In the genomic region with DNA sequence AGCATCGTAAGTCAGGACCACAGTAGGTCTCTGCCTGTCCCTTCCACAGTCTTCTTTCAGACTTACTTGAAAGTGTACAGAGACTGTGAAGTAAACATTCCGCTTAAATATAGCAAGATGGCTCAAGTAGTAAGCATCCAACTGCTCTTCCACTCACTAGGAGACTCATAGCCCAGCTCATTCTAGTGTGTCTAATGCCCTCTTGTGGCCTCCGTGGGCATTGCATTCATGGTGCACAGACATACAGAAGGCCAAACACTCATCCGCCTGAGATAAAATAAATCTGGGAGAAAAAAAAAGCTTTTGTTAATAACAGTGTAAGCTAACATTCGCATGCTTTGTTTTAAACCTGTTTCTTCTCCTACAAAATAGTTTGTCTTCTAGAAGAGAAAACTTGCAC, we compare ENCODE assay signal across 8 mouse cellular contexts. TPM values are rescaled to one million over a fixed set of nuclear protein-coding genes. Genes with fewer than 3 reads are reported as not detected.
DNase-seq lines count a peak whose midpoint lies in the region; ATAC-seq and TF ChIP-seq lines count a peak whose summit lies in the region.

No protein-coding gene starts in this region.

- CTCF ChIA-PET in Patski (lab: Charles Lee), result interaction anchor here (0.8 to 2.7 kb wide), 14 partner anchors 9 to 90 kb away, joined by 3 to 20 read pairs (median 4); no protein-coding TSS in a partner anchor

- no peak for ATAC-seq in heart, embryonic 12.5 days (ENCODE audit: insufficient number of reproducible peaks, low FRiP score)
- peak; percentile 73 for ATAC-seq in Patski
- peak; percentile 78; the same call in 1 of the 2 replicates for ATAC-seq in monocyte, adult 5-6 weeks (replicated peaks; ENCODE audit: insufficient number of reproducible peaks, low FRiP score, low TSS enrichment, poor library complexity, severe bottlenecking)

- in situ Hi-C loops in Patski (cut with MboI; ENCODE audit: low pct_unique_long_range_greater_than_20kb), result no loop called here

- intact Hi-C loops in heart, postnatal 10 days (cut with DNase I), result no loop called here
- intact Hi-C loops in heart, postnatal 36 days (cut with DNase I), result loop anchor here (5.0 kb wide), 1 partner anchor 81 kb away; no protein-coding TSS in a partner anchor
- intact Hi-C loops in left cerebral cortex, postnatal 14 days (cut with DNase I), result no loop called here

- H3K4me2 ChIP-seq in heart, embryonic 12.5 days, result no peak overlapping the region

- peak; percentile 84 for TF ChIP-seq CTCF in Patski (IDR thresholded peaks at IDR 0.05)

- DNase-seq in heart, postnatal 10 days, result peak; percentile 49 to 79
- DNase-seq in Patski (ENCODE audit: low read depth, low spot score), result no peak
- DNase-seq in cerebellum, postnatal 14 days, result peak; percentile 75 to 85
- DNase-seq in heart, postnatal 36 days, result peak; percentile 48 to 76
- peak; percentile 68 to 76 for DNase-seq in left cerebral cortex, postnatal 14 days (ENCODE audit: low spot score in 2 of 2)
- peak; percentile 82 for DNase-seq in testis, postnatal 10 days (ENCODE audit: low spot score)

- H3K27me3 ChIP-seq in heart, embryonic 12.5 days (replicated peaks), result no peaks in the 10 kb centered on the region
- H3K27me3 ChIP-seq in Patski, result no peaks in the 10 kb centered on the region

- H3K4me3 ChIP-seq in heart, embryonic 12.5 days, result no peak overlapping the region

- no peak overlapping the region for H3K27ac ChIP-seq in heart, embryonic 12.5 days (ENCODE audit: poor library complexity, severe bottlenecking)

- H3K9ac ChIP-seq in heart, embryonic 12.5 days, result no peak overlapping the region

- H3K36me3 ChIP-seq in heart, embryonic 12.5 days, result peaks cover 81% of the 10 kb centered on the region

- no peaks in the 10 kb centered on the region for H3K4me1 ChIP-seq in heart, embryonic 12.5 days (replicated peaks)

- H3K9me3 ChIP-seq in heart, embryonic 12.5 days (replicated peaks), result no peaks in the 10 kb centered on the region

- WGBS in heart, embryonic 12.5 days, result 77% methylated on average over 5 of the region's 5 CpGs

- POLR2A ChIA-PET in Patski (lab: Charles Lee), result interaction anchor here (0.9 kb wide), 1 partner anchor 44 kb away, joined by 3 read pairs; no protein-coding TSS in a partner anchor

RNA-seq across cellular contexts. Expression of gene Heatr3, which starts 23.8 kb away (rescaled TPM):
- total RNA-seq in heart, postnatal 10 days (2021), result 10 to 100 TPM; 21.1 to 24.3 TPM
- polyA plus RNA-seq in heart, embryonic 12.5 days (2016; fragmentation: Nextera tagmentation; extraction: Ambion mirVana), result 31.9 and 33.2 TPM in 2 replicates
- polyA plus RNA-seq in Patski (2021), result 49.3 TPM
- total RNA-seq in heart, postnatal 36 days (2021), result 10 to 100 TPM; 19.6 to 23.7 TPM
- 10 to 100 TPM; 29.2 to 29.9 TPM for total RNA-seq in left cerebral cortex, postnatal 14 days (2021)
- 7.2 to 19.1 TPM (median 8.4 TPM) in 3 replicates for total RNA-seq in monocyte, adult 5-6 weeks (2017)

RNA-seq across cellular contexts. Expression of gene Tent4b, which starts 37.6 kb away (rescaled TPM):
- 10 to 100 TPM; 15.7 to 19.4 TPM for total RNA-seq in heart, postnatal 10 days (2021)
- 9.9 and 10.8 TPM in 2 replicates for polyA plus RNA-seq in heart, embryonic 12.5 days (2016; fragmentation: Nextera tagmentation; extraction: Ambion mirVana)
- 25.1 TPM for polyA plus RNA-seq in Patski (2021)
- 10 to 100 TPM; 15.7 to 20.6 TPM for total RNA-seq in heart, postnatal 36 days (2021)
- total RNA-seq in left cerebral cortex, postnatal 14 days (2021), result 10 to 100 TPM; 32.6 to 36.3 TPM
- total RNA-seq in monocyte, adult 5-6 weeks (2017), result 53.0 to 75.7 TPM (median 54.4 TPM) in 3 replicates

RNA-seq across cellular contexts. Expression of gene Cnep1r1, which starts 42.9 kb away (rescaled TPM):
- total RNA-seq in heart, postnatal 10 days (2021), result 10 to 100 TPM; 27.4 to 31.6 TPM
- 39.4 and 41.5 TPM in 2 replicates for polyA plus RNA-seq in heart, embryonic 12.5 days (2016; fragmentation: Nextera tagmentation; extraction: Ambion mirVana)
- polyA plus RNA-seq in Patski (2021), result 47.1 TPM
- total RNA-seq in heart, postnatal 36 days (2021), result 10 to 100 TPM; 33.5 to 33.7 TPM
- 10 to 100 TPM; 30.4 to 31.1 TPM for total RNA-seq in left cerebral cortex, postnatal 14 days (2021)
- total RNA-seq in monocyte, adult 5-6 weeks (2017), result 13.0 to 16.5 TPM (median 13.1 TPM) in 3 replicates
